Mouse (Mus musculus) MEL (cell line): ENCODE results near the gene Bach1. TPM values are rescaled to one million over a fixed set of nuclear protein-coding genes. Genes with fewer than 3 reads are reported as not detected.

Experiments
- DNase-seq: peaks from one replicate; pipeline ENCODE4 v3.0.0; 2011; ENCODE audit warnings: low read depth, low spot score
- H3K27ac ChIP-seq: 2 replicates; pipeline ENCODE4 v1.5.1; 2012; ENCODE audit warnings: low read depth, mild to moderate bottlenecking, control low read depth, low read length, moderate library complexity; ENCODE audit not compliant: control insufficient read depth
- H3K27me3 ChIP-seq, 2 experiments: fragments of 150-350 bp in 1 of 2; sonication (generic) in 1 of 2; 2 replicates each; pipeline ENCODE4 v1.6.1; 2012; ENCODE audit warnings: low read length in 2 of 2, mild to moderate bottlenecking in 2 of 2, improper control_type of control experiment in 1 of 2, moderate library complexity in 1 of 2; ENCODE audit not compliant: insufficient read depth in 2 of 2, control insufficient read depth in 1 of 2
- H3K36me3 ChIP-seq, 2 experiments: 2 replicates each; pipeline ENCODE4 v1.6.1; 2012 to 2014; ENCODE audit warnings: low read length in 2 of 2, improper control_type of control experiment in 1 of 2, inconsistent platforms in 1 of 2, mild to moderate bottlenecking in 1 of 2; ENCODE audit not compliant: insufficient read depth in 2 of 2, control insufficient read depth in 1 of 2
- H3K4me1 ChIP-seq, 2 experiments: fragments of 150-350 bp in 1 of 2; sonication (generic) in 1 of 2; 2 replicates each; pipeline ENCODE4 v1.6.1; 2012; ENCODE audit warnings: low read length in 2 of 2, improper control_type of control experiment in 1 of 2, mild to moderate bottlenecking in 1 of 2; ENCODE audit not compliant: insufficient read depth in 2 of 2, control insufficient read depth in 1 of 2
- H3K4me3 ChIP-seq, 2 experiments: fragments of 150-350 bp in 1 of 2; sonication (generic) in 1 of 2; 2 replicates each; pipeline ENCODE4 v1.5.1; 2012; ENCODE audit warnings: low read depth in 2 of 2, low read length in 2 of 2, mild to moderate bottlenecking in 2 of 2, moderate library complexity in 2 of 2, control low read depth in 1 of 2, improper control_type of control experiment in 1 of 2; ENCODE audit not compliant: control insufficient read depth in 1 of 2, insufficient read depth in 1 of 2
- H3K79me2 ChIP-seq: 2 replicates; pipeline ENCODE4 v1.6.1; 2012; ENCODE audit warnings: mild to moderate bottlenecking, low read length, moderate library complexity; ENCODE audit not compliant: control insufficient read depth, poor library complexity, insufficient read depth
- H3K9ac ChIP-seq: 2 replicates; pipeline ENCODE4 v1.6.1; 2012; ENCODE audit warnings: low read depth, mild to moderate bottlenecking, control low read depth, low read length, moderate library complexity; ENCODE audit not compliant: control insufficient read depth, poor library complexity, severe bottlenecking
- H3K9me3 ChIP-seq: fragments of 150-350 bp; sonication (generic); replicated peaks from 2 replicates; pipeline ENCODE4 v1.6.1; 2012; ENCODE audit warnings: mild to moderate bottlenecking, low read length, improper control_type of control experiment, moderate library complexity; ENCODE audit not compliant: insufficient read depth
- BHLHE40 ChIP-seq: IDR thresholded peaks from 2 replicates; pipeline ENCODE4 v1.6.1; 2012; ENCODE audit warnings: low read depth, mild to moderate bottlenecking, inconsistent platforms, low read length, improper control_type of control experiment, borderline replicate concordance
- CHD1 ChIP-seq: IDR thresholded peaks from 2 replicates; pipeline ENCODE4 v1.6.1; 2012; ENCODE audit warnings: low read depth, mild to moderate bottlenecking, inconsistent platforms, low read length, improper control_type of control experiment
- CHD2 ChIP-seq: IDR thresholded peaks from 2 replicates; pipeline ENCODE4 v1.6.1; 2011; ENCODE audit warnings: low read length, improper control_type of control experiment
- CTCF ChIP-seq, 3 experiments: IDR thresholded peaks in 2 of 3; conservative IDR thresholded peaks in 1 of 3; 2 replicates each; pipeline ENCODE4 v1.5.1; 2011 to 2012; ENCODE audit warnings: low read length in 3 of 3, low read depth in 2 of 3, mild to moderate bottlenecking in 2 of 3, improper control_type of control experiment in 1 of 3, inconsistent platforms in 1 of 3, mixed read lengths in 1 of 3, moderate library complexity in 1 of 3; ENCODE audit not compliant: control insufficient read depth in 1 of 3, insufficient read depth in 1 of 3, poor library complexity in 1 of 3, severe bottlenecking in 1 of 3
- E2F4 ChIP-seq: IDR thresholded peaks from 2 replicates; pipeline ENCODE4 v1.6.1; 2011; ENCODE audit warnings: low read depth, low read length, improper control_type of control experiment, borderline replicate concordance
- ELF1 ChIP-seq: IDR thresholded peaks from 2 replicates; pipeline ENCODE4 v1.6.1; 2014; ENCODE audit warnings: low read depth, mild to moderate bottlenecking, inconsistent platforms, low read length, improper control_type of control experiment, moderate library complexity
- GABPA ChIP-seq: IDR thresholded peaks from 2 replicates; pipeline ENCODE4 v1.6.1; 2012; ENCODE audit warnings: low read depth, mild to moderate bottlenecking, inconsistent platforms, low read length, improper control_type of control experiment, moderate library complexity
- GATA1 ChIP-seq: IDR thresholded peaks from 2 replicates; pipeline ENCODE4 v1.6.1; 2011; ENCODE audit warnings: low read depth, low read length, improper control_type of control experiment
- HCFC1 ChIP-seq: IDR thresholded peaks from 2 replicates; pipeline ENCODE4 v1.6.1; 2012; ENCODE audit warnings: low read depth, mild to moderate bottlenecking, inconsistent platforms, low read length, improper control_type of control experiment, moderate library complexity
- JUND ChIP-seq: IDR thresholded peaks from 2 replicates; pipeline ENCODE4 v1.6.1; 2011; ENCODE audit warnings: low read depth, mild to moderate bottlenecking, improper control_type of control experiment, low read length
- KAT2A ChIP-seq: conservative IDR thresholded peaks from 2 replicates; pipeline ENCODE4 v1.6.1; 2012; ENCODE audit warnings: low read depth, low read length, improper control_type of control experiment, inconsistent platforms
- MAFK ChIP-seq: IDR thresholded peaks from 2 replicates; pipeline ENCODE4 v1.6.1; 2011; ENCODE audit warnings: low read depth, mild to moderate bottlenecking, low read length, improper control_type of control experiment, borderline replicate concordance
- MAX ChIP-seq: IDR thresholded peaks from 2 replicates; pipeline ENCODE4 v1.6.1; 2011; ENCODE audit warnings: low read length, improper control_type of control experiment
- MAZ ChIP-seq: IDR thresholded peaks from 2 replicates; pipeline ENCODE4 v1.6.1; 2012; ENCODE audit warnings: low read depth, mild to moderate bottlenecking, inconsistent platforms, low read length, improper control_type of control experiment
- MEF2A ChIP-seq: IDR thresholded peaks from 2 replicates; pipeline ENCODE4 v1.6.1; 2014; ENCODE audit warnings: low read depth, mild to moderate bottlenecking, inconsistent platforms, low read length, improper control_type of control experiment; ENCODE audit not compliant: poor library complexity, insufficient replicate concordance, severe bottlenecking; ENCODE audit errors: extremely low read depth
- MXI1 ChIP-seq: IDR thresholded peaks from 2 replicates; pipeline ENCODE4 v1.6.1; 2011; ENCODE audit warnings: mild to moderate bottlenecking, low read depth, low read length, improper control_type of control experiment
- MYB ChIP-seq: IDR thresholded peaks from 2 replicates; pipeline ENCODE4 v1.6.1; 2011; ENCODE audit warnings: mild to moderate bottlenecking, low read depth, low read length, improper control_type of control experiment
- NELFE ChIP-seq: IDR thresholded peaks from 2 replicates; pipeline ENCODE4 v1.6.1; 2011; ENCODE audit warnings: low read depth, low read length, improper control_type of control experiment
- NRF1 ChIP-seq: IDR thresholded peaks from 2 replicates; pipeline ENCODE4 v1.6.1; 2014; ENCODE audit warnings: low read depth, mild to moderate bottlenecking, inconsistent platforms, low read length, improper control_type of control experiment, moderate library complexity; ENCODE audit not compliant: poor library complexity, insufficient read depth, severe bottlenecking
- POLR2A ChIP-seq, 2 experiments: IDR thresholded peaks; 2 replicates each; pipeline ENCODE4 v1.6.1; 2011 to 2012; ENCODE audit warnings: low read length in 2 of 2, mild to moderate bottlenecking in 2 of 2, control low read depth in 1 of 2, improper control_type of control experiment in 1 of 2, low read depth in 1 of 2, moderate library complexity in 1 of 2; ENCODE audit not compliant: control insufficient read depth in 1 of 2, insufficient read depth in 1 of 2, poor library complexity in 1 of 2
- POLR2AphosphoS2 ChIP-seq: IDR thresholded peaks from 2 replicates; pipeline ENCODE4 v1.6.1; 2011; ENCODE audit warnings: low read length, improper control_type of control experiment
- POLR2AphosphoS5 ChIP-seq: IDR thresholded peaks from 2 replicates; pipeline ENCODE4 v1.6.1; 2012; ENCODE audit warnings: low read depth, borderline replicate concordance, mild to moderate bottlenecking, inconsistent platforms, low read length, moderate library complexity, mixed read lengths
- RAD21 ChIP-seq: IDR thresholded peaks from 2 replicates; pipeline ENCODE4 v1.6.1; 2011; ENCODE audit warnings: mild to moderate bottlenecking, low read depth, low read length, improper control_type of control experiment
- RCOR1 ChIP-seq: IDR thresholded peaks from 2 replicates; pipeline ENCODE4 v1.6.1; 2012; ENCODE audit warnings: low read depth, mild to moderate bottlenecking, inconsistent platforms, low read length, improper control_type of control experiment
- SIN3A ChIP-seq: IDR thresholded peaks from 2 replicates; pipeline ENCODE4 v1.6.1; 2012; ENCODE audit warnings: low read length, improper control_type of control experiment, inconsistent platforms
- SMC3 ChIP-seq: IDR thresholded peaks from 2 replicates; pipeline ENCODE4 v1.6.1; 2011; ENCODE audit warnings: low read depth, low read length, improper control_type of control experiment
- TAL1 ChIP-seq: IDR thresholded peaks from 2 replicates; pipeline ENCODE4 v1.6.1; 2012; ENCODE audit warnings: mild to moderate bottlenecking, inconsistent platforms, low read length, moderate library complexity, mixed read lengths
- TBP ChIP-seq: IDR thresholded peaks from 2 replicates; pipeline ENCODE4 v1.8.0; 2011; ENCODE audit warnings: low read depth, low read length, improper control_type of control experiment
- TCF12 ChIP-seq: IDR thresholded peaks from 2 replicates; pipeline ENCODE4 v1.6.1; 2014; ENCODE audit warnings: low read depth, mild to moderate bottlenecking, inconsistent platforms, low read length, improper control_type of control experiment, moderate library complexity
- UBTF ChIP-seq: IDR thresholded peaks from 2 replicates; pipeline ENCODE4 v1.6.1; 2012; ENCODE audit warnings: low read depth, mild to moderate bottlenecking, inconsistent platforms, low read length, improper control_type of control experiment, moderate library complexity, borderline replicate concordance; ENCODE audit not compliant: insufficient read depth
- USF1 ChIP-seq: IDR thresholded peaks from 2 replicates; pipeline ENCODE4 v1.6.1; 2014; ENCODE audit warnings: low read depth, mild to moderate bottlenecking, inconsistent platforms, low read length, improper control_type of control experiment, moderate library complexity
- USF2 ChIP-seq, 2 experiments: IDR thresholded peaks; 2 replicates each; pipeline ENCODE4 v1.6.1; 2011 to 2012; ENCODE audit warnings: improper control_type of control experiment in 2 of 2, low read length in 2 of 2, borderline replicate concordance in 1 of 2, inconsistent platforms in 1 of 2, low read depth in 1 of 2, mild to moderate bottlenecking in 1 of 2; ENCODE audit not compliant: insufficient read depth in 1 of 2
- ZC3H11A ChIP-seq: IDR thresholded peaks from 2 replicates; pipeline ENCODE4 v1.6.1; 2012; ENCODE audit warnings: low read depth, mild to moderate bottlenecking, inconsistent platforms, low read length, improper control_type of control experiment
- ZKSCAN1 ChIP-seq: IDR thresholded peaks from 2 replicates; pipeline ENCODE4 v1.6.1; 2012; ENCODE audit warnings: low read depth, mild to moderate bottlenecking, inconsistent platforms, low read length, improper control_type of control experiment, moderate library complexity
- ZNF384 ChIP-seq: IDR thresholded peaks from 2 replicates; pipeline ENCODE4 v1.6.1; 2012; ENCODE audit warnings: low read depth, mild to moderate bottlenecking, inconsistent platforms, low read length, improper control_type of control experiment
- polyA plus RNA-seq, 2 experiments: library from polyadenylated mRNA; stranded (reverse) in 1 of 2; unstranded in 1 of 2; fragments of >175 nt in 1 of 2; fragments of >200 nt in 1 of 2; gene quantifications; 2 replicates each; pipeline versions ENCODE4 v1.2.1 to v1.2.4; 2012; ENCODE audit warnings: low replicate concordance in 2 of 2, low read depth in 1 of 2; ENCODE audit not compliant: insufficient read length in 2 of 2, insufficient read depth in 1 of 2, missing spikeins in 1 of 2
- total RNA-seq: library from RNA; depleted of rRNA; stranded (reverse); fragments of 300-350 nt; gene quantifications from 2 replicates; pipeline ENCODE4 v1.2.3, GENCODE M21; 2012; rRNA removed

Bach1 gene
- 21.1 and 23.1 TPM in 2 replicates for total RNA-seq
- 10 to 100 TPM in 1 of 2 experiments, not detected in 1; 20.5 TPM for polyA plus RNA-seq

GRCm38 (mm10) chr16:87698692-87699305 is at the start of gene Bach1:
Gene Bach1, plus strand, starts transcription at chr16:87698945.
- Histone ChIP-seq H3K27ac (peak within 1 kb of the TSS; percentile 93), H3K9ac (peak within 1 kb of the TSS; percentile 96), H3K79me2 (peaks cover 38% of the 10 kb centered on the region), H3K36me3 (peaks cover 0 to 19% of the 10 kb centered on the region in 2 experiments; a peak in 2 of 4 replicates), H3K4me3 (peak within 1 kb of the TSS; percentile 96 to 98), H3K9me3 (no peaks in the 10 kb centered on the region), H3K4me1 (peaks cover 5 to 22% of the 10 kb centered on the region in 2 experiments), H3K27me3 (no peaks in the 10 kb centered on the region)
- peak; percentile 95 for DNase-seq
- TF ChIP-seq ELF1 = no peak
- no peak; the same call in 1 of the 2 replicates for TF ChIP-seq CHD1
- TF ChIP-seq TBP = no peak; the same call in 1 of the 2 replicates
- no peak for TF ChIP-seq USF2 (IDR thresholded peaks at IDR 0.05; ENCODE audit: borderline replicate concordance in 1 of 2, insufficient read depth in 1 of 2, low read depth in 1 of 2, low read length in 2 of 2)
- TF ChIP-seq JUND = no peak
- TF ChIP-seq GATA1 = no peak
- TF ChIP-seq SIN3A = no peak
- TF ChIP-seq MEF2A = no peak
- TF ChIP-seq GABPA = no peak
- TF ChIP-seq HCFC1 = peak; percentile 39; the same call in 1 of the 2 replicates
- peak; percentile 70 to 90 for TF ChIP-seq POLR2A (IDR thresholded peaks at IDR 0.05; ENCODE audit: control insufficient read depth in 1 of 2, insufficient read depth in 1 of 2, low read depth in 1 of 2, low read length in 2 of 2, poor library complexity in 1 of 2)
- peak; percentile 7; the same call in 1 of the 2 replicates for TF ChIP-seq MAX
- peak; percentile 17; the same call in 1 of the 2 replicates for TF ChIP-seq TCF12
- peak; percentile 35; the same call in 1 of the 2 replicates for TF ChIP-seq ZNF384
- TF ChIP-seq CTCF (IDR thresholded peaks at IDR 0.05 in 2 of 3, conservative IDR thresholded peaks at IDR 0.05 in 1 of 3; ENCODE audit: control insufficient read depth in 1 of 3, insufficient read depth in 1 of 3, low read depth in 2 of 3, low read length in 3 of 3, poor library complexity in 1 of 3, severe bottlenecking in 1 of 3) = no peak
- no peak for TF ChIP-seq MAFK
- peak; percentile 84; the same call in 1 of the 2 replicates for TF ChIP-seq UBTF
- no peak for TF ChIP-seq TAL1
- TF ChIP-seq ZKSCAN1 = no peak
- peak; percentile 64; the same call in 1 of the 2 replicates for TF ChIP-seq MAZ
- no peak for TF ChIP-seq CHD2
- TF ChIP-seq RCOR1 = no peak
- TF ChIP-seq MYB = no peak
- TF ChIP-seq RAD21 = no peak
- peak; percentile 62; the same call in 1 of the 2 replicates for TF ChIP-seq POLR2AphosphoS2
- no peak for TF ChIP-seq POLR2AphosphoS5
- no peak for TF ChIP-seq KAT2A
- TF ChIP-seq NELFE = peak; percentile 74
- 0 out of 2 replicates have a peak, but pooled peaks have one; percentile 20 for TF ChIP-seq BHLHE40
- TF ChIP-seq NRF1 = 0 out of 2 replicates have a peak, but pooled peaks have one; percentile 23
- no peak for TF ChIP-seq E2F4
- TF ChIP-seq ZC3H11A = no peak
- TF ChIP-seq SMC3 = no peak
- TF ChIP-seq USF1 = peak; percentile 84
- no peak; the same call in none of the 2 replicates for TF ChIP-seq MXI1
